Mouse (Mus musculus) gastrocnemius, postnatal 10 days (tissue): Measurements from ENCODE around the gene Cir1. TPM values are rescaled to one million over a fixed set of nuclear protein-coding genes. Genes with fewer than 3 reads are reported as not detected.
A peak's percentile ranks its signal among the peaks of the same experiment; 100 is the strongest.

ENCODE experiments used
- DNase-seq: peaks from one replicate; pipeline ENCODE4 v3.0.0; 2021; ENCODE audit warnings: mixed read lengths
- total RNA-seq, 2 experiments: library from RNA; stranded (reverse); gene quantifications; 2 replicates each; pipeline ENCODE4 v1.2.3; 2021

Cir1 gene
- total RNA-seq, 2 experiments from 2014 or later: 14.7 to 15.2 TPM

DNA sequence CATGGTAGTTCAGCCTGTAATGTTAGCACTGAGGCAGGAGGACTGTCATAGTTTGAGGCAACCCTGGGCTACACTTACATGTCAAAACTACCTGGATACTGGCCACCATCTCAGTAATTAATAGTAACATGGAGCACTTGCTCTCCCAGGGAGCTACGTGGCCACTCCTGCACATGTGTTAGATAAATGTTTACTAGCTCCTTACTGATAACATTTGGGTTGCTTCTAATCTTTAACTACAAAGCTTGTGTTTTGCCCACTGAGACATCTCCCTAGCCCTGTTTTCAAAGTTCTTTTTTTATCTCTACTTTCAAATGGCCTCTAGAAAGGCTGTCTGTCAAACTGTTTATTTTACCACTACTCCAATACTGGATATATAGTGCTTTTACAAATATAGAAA, 10.5 kb downstream of the Cir1 start:
- DNase-seq: no peak

DNA sequence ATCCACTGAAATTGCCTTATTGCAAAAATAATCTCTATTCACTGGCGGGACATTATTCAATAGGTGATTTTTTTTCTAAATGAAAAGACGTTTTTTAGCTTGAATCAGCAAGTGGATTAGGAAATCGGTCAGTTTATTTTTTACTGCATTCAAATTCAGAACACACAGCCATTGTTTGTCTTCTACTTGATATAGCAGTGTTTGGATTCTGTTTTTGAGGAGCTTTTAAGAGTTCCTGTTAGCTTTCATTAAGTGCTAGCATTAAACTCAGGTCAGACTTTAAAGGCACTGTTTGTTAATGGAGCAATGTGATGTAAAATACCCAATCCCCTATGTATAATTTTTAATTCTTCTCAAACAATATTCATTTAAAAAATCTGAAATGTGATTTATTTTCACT, 13.7 kb downstream of the Cir1 start:
- no peak for DNase-seq

DNA sequence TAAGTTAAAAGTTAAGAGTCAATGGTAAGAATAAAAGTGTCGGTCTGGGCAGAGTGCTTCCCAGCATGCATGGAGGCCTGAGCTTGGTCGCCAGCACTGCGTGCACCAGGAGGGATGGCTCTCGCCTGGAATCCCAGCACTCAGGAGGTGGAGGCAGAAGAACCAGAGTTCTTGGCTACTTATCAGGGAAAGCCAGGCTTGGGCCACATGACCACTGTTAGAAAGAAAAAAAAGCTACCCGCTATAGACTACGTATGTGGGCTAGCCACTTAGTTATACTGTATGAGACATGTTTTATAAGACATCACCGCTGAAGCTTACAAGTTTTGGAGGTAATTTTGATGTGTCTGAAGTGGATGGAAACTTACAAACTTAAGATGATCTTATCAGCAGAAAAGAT, 14.3 kb downstream of the Cir1 start:
- no peak for DNase-seq

DNA sequence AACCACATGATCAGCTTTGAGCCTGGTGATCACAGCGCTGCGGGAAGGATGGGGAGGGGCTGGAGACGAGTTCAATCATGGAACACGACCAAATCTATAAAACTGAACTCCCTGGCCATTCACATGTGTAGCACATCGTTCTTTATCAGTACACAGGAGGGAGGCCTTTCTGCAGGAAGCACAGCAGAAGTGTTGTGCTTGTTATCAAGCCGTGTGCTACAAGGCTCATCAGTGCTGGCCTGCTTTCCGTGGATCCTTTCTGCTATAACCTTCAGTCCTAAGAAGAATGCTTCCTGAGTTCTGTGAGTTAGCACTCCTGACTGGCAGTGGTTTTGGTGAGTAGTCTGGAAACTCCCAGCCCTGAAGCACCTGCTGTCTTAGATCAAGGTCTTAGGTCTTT, 17.5 kb downstream of the Cir1 start:
- no peak for DNase-seq

DNA sequence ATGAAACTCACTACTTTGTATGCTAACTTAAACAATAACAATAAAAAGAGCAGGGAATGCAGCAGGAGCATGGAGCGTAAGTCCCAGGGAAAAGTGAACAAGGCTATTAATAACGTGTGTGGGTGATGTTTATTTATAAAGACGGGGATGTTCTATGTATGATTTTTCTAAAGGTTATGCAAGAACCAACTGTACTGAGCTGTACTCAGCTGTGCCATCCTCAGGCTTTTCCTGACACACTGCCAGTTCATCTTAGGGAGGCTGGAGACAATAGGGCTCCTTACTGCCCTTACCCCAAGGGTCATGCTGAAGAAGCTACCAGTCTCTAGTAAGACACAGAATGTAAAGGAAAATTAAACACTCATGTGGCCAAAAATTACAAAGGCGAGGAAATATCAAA, 21.4 kb downstream of the Cir1 start:
- DNase-seq: no peak

DNA sequence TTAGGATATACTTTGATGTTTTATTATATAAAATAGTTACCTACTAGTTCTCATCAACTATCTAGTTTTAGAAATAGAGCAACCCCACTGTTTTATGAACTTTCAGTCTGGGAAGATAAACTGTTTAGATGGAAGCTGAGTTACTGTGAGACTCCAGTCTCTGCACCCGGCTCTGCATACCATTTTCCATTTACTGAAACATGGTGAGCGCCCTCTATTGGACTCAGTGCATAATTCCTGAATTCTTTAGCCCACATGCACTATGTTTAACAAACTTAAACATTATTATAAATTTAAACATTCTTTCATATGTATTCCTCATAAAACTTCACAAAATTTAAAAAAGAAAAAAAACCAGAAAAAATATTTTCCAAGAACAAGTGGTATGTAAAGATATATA, 26.9 kb downstream of the Cir1 start:
- no peak for DNase-seq

DNA sequence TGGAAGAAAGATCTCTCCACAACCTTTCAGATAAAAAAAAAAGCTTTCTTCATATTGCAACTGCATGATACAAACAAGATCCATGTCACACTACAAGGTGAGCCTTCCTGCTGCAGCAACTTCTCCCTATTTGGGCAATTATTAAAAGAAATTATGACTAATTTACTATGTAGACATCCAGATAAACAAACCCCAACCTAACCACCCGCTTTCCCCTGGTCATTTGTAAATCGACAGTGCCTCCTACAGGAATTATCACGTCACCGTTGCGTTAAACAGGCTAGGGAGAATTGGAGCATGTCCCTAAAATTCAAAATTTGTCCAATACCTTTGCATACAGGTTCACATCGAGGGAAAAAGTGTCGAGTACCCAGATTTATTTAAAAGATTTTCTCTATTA, 30.8 kb downstream of the Cir1 start:
- no peak for DNase-seq

DNA sequence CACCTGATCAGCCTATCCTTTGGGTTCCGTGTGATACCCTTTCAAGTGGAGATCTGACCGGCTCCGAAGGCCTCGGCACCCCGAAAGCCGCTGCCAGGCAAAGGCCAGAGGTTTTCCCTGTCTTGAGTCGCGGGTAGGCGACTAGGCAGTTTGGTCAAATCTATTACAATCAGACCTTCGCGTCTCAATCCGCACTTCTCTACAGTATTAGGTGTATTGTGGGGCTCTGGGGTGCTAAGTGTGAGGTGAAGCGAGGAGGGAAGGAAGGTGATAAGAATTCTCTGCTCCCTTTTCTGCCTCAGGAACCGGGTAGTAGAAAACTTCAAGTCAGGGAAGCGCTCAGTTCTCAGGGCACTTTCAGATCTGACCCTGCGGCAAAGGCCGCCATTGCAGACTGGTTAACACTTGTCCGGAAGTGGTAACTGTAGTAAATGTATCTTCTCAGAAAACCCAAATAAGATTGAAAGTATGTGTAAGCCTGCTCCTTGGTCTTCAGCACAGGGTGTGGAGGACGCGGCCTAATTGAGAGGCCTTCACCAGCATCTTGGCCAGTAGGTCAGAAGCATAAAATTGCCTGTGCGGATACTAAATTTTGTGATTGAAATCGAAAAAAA, 31.3 kb downstream of the Cir1 start:
- no peak for DNase-seq

DNA sequence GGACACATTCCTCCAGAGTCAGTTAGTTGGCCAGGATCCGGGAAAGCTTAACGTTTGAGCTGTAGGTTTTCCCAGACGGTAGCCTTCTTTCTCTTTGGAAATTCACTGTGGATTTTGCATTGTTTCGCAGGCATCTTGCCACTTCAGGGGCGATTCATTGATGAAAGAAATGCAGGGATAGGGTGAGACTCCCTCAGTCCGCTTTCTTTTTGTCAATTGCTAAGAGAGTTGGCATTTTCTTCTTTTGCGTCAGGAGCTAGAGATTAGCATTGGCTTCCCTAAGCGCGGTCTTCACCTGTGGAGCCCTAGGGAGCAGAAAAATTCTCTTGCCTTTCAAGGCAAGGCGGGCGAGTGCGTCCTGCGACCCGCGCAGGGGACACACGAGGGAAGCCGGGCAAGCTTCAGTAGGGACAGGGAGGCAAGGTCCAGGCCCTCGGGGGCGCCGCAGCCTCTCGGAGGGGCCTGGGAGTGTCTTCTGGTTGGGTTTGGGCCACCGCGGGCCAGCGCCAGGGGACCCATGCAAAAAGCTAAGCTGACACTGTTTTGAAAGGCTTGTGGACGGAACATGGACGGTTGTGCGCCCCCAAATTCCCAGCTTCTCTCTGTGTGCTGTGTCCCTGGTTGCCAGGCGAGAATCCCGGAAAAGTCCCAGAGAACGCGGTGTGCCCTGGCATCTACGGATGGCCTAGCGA, 32.0 kb downstream of the Cir1 start:
- DNase-seq: no peak

DNA sequence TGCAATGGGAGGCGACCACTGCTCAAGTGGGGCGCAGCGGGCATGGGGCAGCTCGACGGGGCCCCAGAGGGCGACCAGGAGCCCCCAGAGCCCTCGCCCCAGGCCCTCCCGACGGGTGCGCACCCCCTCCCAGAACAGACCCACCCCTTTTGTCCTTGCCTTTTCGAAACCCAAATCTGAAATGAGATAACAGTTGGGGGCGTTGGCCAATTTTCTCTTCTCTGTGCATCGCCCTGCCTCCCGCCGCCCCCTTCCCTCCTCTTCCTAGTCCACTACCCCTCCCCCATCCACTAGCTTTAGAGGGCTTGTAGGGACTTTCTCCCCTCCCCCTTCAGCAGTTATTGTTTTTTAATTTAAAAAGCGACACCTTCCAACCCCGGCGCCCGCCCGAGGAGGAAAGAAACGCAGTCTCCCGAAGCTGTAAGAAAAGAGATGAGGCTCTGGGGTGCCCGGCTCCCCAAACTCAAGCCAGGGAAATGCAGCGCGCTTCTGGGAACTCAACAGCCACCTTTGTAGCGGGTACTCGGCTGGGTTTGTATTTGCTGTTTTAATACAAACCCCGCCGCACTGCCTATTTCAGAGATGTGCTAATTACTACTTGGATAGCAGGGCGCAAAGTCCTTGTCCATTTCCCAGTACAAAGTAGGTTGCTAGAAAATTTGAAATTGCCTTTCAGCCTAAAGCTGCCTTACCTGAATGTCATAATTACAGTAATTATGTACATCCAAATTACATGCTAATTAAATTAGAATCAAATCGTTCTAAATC, 33.0 kb downstream of the Cir1 start:
- no peak for DNase-seq

DNA sequence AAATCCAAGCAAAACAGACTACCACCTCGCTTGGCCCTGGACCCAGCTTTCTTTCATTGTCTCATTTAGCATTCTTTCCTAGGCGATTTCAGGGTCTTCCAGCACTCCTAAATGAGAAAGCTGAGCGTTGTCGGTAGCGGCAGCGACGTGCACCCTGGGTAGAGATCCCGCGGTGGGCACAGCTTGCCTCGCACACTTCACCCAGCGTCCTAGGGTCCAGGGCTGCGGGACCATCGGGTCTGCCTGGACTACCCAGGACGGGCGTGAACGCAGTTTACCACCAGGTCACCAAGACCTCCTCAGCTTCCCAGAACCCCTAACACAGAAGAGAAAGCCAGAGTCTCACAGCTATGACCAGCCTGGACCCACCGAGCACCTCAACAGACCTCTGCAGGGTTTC, 33.6 kb downstream of the Cir1 start:
- DNase-seq: no peak

DNA sequence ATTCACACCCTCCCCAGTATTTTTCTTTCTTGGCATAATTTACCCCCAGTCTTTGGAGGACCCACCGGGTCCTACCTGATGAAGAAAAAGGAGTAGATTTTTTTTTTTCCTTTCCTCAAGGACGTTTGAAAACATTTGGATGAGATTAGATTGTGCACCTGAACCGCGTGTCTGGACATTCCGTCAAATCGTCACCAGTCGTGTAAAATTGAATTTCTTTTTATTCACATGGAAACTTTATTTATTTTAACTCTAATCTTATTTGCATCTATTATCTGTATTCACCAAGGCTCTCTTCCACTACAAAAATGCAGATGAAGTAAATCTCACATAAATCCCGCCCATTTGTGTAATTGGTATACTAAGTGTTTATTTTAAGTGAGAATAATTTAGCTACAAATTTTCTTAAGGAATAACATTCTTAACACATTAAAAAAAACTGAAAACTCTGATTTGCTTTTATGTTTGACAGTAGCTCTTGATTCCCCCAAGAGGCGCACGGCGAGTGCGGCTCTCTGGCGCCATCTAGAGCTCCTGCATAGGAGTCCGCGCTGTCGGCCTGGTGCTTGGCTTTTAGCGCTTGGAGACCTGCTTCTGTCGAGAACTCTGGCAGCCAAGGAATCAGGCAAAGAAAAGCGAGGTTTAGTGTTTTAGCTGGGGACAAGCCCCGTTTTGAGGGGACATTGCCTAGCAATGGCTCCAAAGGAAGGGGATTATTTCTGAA, 34.2 kb downstream of the Cir1 start:
- peak; percentile 91 for DNase-seq

DNA sequence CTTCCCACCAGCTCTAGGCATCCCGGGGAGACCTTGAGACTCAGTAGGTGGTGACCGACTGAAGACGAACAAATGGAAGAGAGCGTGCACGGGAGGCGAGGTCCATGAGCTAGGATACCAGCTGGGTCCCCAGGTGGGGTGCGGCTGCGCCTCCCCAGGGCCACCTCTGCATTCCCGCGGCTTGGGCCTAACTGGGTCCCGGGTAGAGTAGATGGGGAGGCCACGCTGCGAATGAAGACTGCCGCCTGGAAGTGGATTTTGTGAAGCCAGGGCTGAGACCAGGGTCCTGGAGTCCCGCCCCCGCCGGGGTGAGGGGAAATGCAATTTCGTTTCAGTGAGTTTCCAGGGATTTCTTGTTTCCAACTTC, 34.8 kb downstream of the Cir1 start:
- DNase-seq: peak; percentile 31

DNA sequence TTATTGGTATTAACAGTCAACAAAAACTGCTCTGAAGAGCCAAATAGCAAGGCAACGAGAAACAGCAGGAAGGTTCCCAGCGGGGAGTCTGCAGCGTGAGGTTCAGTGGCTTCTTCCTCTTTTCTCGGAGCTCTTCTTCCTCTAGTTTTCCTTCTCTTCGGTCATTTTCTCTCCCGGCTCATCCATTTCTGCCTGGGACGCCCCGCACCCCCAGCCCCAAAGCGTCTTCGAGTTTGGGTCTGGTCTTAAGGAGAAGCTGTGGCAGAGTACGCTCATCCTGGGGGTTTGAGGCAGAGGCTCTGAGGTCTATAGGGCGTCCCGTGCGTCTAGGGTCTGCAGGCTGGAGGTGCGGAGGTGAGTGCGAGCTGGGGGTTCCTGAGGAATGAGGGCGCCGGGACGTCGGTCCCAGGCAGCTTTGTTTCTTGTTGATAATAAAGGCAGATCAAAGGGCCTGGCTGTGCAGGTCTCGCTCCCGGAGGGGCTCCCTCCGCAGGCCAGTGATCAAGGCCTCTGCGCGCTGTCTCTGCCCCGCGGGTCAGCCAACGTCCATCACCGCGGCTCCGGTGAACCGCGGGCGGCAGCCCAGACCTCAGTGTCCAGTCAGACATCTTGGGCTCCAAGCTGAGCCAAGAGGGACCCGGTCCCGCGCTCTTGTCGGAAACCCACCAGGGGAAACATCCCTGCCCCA, 35.3 kb downstream of the Cir1 start:
- DNase-seq: peak; percentile 32

DNA sequence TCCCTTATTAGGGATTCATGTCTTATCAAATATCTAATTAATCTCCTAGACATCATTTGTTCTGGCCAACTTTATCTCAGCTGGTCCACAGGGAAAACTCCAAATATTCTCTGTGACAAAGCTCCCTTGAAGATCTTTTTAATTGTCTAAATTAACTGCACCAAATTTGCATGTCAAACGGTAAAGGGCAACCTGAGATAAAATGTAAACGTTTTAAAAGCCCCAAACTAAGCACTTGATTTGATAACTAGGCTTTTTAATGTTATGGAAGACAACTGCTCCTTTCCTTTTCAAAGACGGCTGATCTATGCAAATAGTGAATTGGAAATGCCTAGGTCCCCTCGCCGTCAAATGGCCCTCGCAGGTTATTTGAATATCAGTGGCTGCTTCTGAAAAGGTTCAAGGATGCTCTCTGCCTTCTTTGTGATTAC, 36.3 kb downstream of the Cir1 start:
- DNase-seq: no peak

DNA sequence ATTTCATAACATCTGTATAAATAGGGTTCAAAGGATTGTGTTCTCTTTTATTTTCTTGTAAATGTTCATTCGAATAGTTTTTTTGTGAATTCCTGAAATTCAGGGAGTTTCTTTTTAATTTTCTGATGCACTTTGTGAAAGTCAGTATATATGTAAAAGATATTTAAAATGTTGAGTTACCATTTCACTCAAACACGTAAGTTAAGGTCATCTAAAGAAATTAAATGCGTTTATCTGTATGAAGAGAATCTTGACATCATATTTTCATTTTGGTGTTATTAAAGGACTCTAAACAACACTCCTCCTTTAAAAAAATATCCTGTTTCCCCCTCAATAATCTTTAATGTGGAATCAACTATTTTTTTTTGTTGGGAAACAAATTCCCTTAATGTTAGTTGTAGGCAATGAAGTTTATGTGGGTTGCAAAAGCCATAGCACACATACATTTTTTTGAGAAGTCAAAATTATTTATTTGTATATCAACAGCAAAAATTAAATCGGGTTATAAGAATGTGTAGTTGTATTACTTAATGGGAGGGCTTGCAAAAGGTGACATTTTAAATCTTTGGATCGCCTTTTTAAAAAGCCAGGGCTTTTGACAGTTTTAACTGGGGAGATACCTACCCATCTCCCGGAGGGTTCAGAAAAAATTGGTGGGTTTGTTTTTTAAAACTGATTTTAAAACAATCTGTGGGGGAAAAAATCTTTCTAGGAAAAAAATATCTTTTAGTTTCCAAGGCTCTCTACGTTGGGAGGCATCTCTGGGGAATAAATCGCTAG, 37.0 kb downstream of the Cir1 start:
- no peak for DNase-seq

DNA sequence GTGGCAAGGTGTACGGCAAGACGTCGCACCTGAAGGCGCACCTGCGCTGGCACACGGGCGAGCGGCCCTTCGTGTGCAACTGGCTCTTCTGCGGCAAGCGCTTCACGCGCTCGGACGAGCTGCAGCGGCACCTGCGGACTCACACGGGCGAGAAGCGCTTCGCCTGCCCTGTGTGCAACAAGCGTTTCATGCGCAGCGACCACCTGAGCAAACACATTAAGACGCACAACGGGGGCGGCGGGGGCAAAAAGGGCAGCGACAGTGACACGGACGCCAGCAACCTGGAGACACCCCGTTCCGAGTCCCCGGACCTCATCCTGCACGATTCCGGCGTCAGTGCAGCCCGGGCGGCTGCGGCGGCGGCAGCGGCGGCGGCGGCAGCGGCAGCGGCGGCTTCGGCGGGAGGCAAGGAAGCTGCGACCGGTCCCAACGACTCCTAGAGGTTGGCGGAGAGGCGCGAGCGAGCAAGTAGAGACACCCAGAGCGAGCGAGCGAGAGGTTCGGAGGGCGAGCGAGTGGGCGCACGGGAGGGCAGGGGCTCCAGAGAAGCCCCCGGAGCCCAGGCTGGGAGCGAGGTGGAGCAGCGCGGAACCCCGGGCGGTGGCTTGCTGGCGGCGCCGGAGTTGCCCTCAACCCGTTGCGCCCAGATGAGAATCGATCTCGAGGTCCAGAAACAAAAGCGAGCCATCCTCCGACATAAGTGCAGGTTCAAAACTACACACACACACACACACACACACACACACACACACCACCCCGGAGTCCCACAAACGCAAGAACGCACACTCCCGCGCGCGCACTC, 38.2 kb downstream of the Cir1 start:
- DNase-seq: peak; percentile 43

DNA sequence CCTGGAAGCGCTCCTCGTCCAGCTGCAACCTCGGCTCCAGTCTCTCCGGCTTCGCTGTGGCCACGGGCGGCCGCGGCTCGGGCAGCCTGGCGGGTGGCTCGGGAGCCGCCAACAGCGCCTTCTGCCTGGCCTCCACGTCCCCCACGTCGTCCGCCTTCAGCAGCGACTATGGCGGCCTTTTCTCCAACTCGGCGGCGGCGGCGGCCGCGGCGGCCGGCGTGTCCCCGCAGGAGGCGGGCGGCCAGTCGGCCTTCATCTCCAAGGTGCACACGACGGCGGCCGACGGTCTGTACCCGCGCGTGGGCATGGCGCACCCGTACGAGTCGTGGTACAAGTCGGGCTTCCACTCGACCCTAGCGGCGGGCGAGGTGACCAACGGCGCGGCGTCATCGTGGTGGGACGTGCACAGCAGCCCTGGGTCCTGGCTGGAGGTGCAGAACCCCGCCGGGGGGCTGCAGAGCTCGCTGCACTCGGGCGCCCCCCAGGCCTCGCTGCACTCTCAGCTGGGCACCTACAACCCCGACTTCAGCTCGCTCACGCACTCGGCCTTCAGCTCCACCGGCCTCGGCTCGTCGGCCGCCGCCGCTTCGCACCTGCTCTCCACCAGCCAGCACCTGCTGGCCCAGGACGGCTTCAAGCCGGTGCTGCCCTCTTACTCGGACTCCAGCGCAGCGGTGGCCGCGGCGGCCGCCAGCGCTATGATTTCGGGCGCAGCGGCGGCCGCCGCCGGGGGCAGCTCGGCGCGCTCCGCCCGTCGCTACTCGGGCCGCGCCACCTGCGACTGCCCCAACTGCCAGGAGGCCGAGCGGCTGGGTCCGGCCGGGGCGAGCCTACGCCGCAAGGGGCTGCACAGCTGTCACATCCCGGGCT, 39.0 kb downstream of the Cir1 start:
- peak; percentile 28 for DNase-seq
